Mouse (Mus musculus) thymus, postnatal 36 days (tissue): ENCODE data around the gene Olfr910.

Experiments
- DNase-seq, 2 experiments: peaks; one replicate each; pipeline ENCODE4 v3.0.0; 2022; ENCODE audit warnings: mixed read lengths in 2 of 2

The Olfr910 gene

DNA sequence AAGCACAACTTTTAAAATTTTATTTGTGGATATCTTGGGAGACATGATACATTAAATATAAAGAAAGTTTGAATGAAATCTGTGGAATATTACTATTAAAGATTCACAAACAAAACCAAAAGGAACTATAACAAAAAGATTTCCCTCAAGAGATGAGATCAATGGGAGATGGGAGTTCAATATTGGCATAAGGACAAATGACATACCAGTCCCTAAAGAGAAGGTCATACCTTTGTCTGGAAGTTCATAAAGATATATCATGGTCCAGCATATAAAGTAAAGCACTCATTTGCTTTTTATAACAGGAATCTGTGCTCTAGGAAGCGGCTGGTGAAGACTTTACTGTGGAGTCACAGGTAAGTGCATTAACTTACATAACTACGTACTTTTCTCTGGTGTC lies at the start of gene Olfr910:
Olfr910 (plus strand) TSS at position 301 of the 400 bp plus-strand sequence.
- no peak for DNase-seq

DNA sequence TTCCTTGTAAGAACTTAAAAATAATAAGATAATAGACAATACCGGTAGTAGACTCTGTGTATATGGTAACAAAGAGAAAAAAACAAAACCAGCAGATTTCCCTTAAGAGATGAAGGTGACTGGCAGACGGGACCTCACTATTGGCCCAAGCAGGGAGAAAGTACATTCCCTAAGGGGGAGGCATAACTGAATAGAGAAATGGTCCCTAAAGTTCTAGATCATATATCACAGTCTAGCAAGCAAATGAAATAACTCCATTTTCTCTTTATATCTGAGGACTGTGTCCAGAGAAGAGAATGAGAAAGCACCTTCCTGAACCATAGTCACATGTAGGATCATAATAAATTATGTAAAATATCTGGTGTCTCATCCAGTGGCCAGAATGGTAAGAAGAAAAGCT lies 42.1 kb upstream of the Olfr910 start, which contains the start of gene Olfr907:
Olfr907 (plus strand) TSS at position 301 of the 400 bp plus-strand sequence.
- DNase-seq, result no peak

DNA sequence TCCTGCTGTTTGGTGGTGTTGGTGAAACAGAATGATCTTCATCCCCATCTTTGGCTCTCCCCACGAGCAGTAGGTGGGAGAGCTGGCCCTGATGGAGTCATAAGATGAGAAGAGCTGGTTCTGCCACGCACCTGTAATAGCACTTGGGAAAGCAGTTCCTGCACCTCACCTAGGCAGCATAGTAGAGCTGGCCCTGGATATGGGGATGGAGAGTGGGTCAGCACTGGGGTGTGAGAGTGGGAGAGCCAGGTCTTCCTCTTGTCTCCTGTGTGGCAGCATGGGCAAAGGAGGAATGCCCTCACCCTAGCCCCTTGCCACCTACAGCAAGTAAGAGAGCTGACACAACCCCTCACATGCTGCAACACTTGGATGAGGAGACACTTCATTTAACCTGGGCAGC lies 25.3 kb upstream of the Olfr910 start:
- DNase-seq, result no peak

DNA sequence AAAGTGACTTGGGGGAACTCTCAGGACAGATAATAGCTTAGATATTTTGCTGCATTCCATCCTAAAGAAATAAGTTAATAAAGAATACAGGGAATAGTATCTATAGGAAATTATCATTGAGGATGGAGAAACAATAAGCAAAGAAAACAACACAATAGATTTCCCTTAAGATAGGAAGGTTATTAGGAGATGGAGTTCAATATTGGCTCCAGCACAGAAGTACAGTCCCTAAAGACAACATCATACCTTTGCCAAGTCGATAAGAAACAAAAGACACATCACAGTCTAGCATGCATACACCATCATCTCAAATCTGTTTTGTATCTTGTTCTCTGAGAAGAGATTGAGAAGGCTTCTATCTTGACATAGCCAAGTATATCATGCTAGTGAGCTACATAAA lies 16.4 kb upstream of the Olfr910 start, which contains the start of gene Olfr911-ps1:
Olfr911-ps1 (plus strand) TSS at position 301 of the 400 bp plus-strand sequence.
- no peak for DNase-seq

DNA sequence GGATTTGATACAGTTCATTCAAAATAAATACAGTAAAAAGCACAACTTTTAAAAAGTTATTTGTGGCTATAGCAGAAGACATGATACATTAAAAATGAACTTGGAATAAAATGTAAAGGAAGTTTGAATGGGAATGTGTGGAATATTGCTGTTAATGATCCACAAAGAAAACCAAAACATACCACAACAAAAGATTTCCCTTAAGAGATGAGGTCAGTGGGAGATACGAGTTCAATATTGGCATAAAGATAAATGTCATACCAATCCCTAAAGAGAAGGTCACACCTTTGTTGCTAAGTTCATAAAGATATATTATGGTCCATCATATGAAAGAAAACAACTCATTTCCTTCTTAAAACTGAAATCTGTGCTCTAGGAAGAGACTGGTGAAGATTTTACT lies 42.2 kb downstream of the Olfr910 start, which contains the start of gene Olfr912:
Olfr912 (plus strand) TSS at position 301 of the 400 bp plus-strand sequence.
- DNase-seq, result no peak
